Mouse (Mus musculus) olfactory bulb, adult 2 months (tissue): ENCODE data around the gene Hoxd3.

ENCODE experiments used
- CTCF ChIP-seq: fragments of 200-500 bp; IDR thresholded peaks from 2 replicates; pipeline ENCODE4 v1.5.1; 2012; ENCODE audit warnings: low read depth, mild to moderate bottlenecking, low read length, moderate library complexity; ENCODE audit not compliant: insufficient read depth
- POLR2A ChIP-seq: fragments of 200-500 bp; IDR thresholded peaks from 2 replicates; pipeline ENCODE4 v1.6.1; 2012; ENCODE audit warnings: mild to moderate bottlenecking, low read depth, low read length, moderate library complexity; ENCODE audit not compliant: insufficient read depth

DNA sequence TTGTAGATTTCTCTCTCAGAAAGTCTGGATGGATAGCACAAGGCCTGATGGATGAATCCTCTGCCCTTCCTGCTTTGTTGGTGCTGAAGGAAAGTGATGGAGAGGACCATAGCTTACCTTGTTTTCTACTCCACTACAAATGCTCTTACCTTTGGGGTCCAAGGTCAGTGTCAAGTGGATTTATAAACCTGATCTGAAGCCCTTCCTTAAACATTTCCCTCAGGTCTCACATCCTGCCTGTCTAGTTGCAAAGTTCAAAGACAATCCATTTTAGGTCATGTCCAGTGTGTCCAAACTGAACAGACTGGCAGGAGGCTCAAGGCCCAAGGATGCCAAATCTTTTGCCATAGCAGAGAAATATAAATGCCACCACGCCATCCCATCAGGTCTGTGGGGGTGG is 40.1 kb downstream of the Hoxd3 start:
- TF ChIP-seq CTCF (no peak), POLR2A (no peak)
